Mouse (Mus musculus) intestine, embryonic 14.5 days (tissue): Measurements from ENCODE around the gene Il20rb. TPM values are rescaled to one million over a fixed set of nuclear protein-coding genes. Genes with fewer than 3 reads are reported as not detected.

Experiments
- ATAC-seq: fragments of 200-750 bp; cut with Nextera tagmentation; replicated peaks from 2 replicates; pipeline ENCODE4 v1.8.0; 2017; ENCODE audit warnings: low read depth, moderate number of reproducible peaks, moderate TSS enrichment, moderate library complexity; ENCODE audit not compliant: low FRiP score, low TSS enrichment
- DNase-seq: peaks from one replicate; pipeline ENCODE4 v3.0.0-alpha.2; 2018; ENCODE audit warnings: low spot score
- H3K27ac ChIP-seq: fragments of 300-500 bp; sonication (generic); 2 replicates; pipeline ENCODE4 v1.5.1; 2014; ENCODE audit warnings: low read depth, mild to moderate bottlenecking, control low read depth
- H3K27me3 ChIP-seq: fragments of 300-500 bp; sonication (generic); replicated peaks from 2 replicates; pipeline ENCODE4 v1.6.1; 2014; ENCODE audit warnings: low read length, control low read depth; ENCODE audit not compliant: control insufficient read depth, insufficient read depth
- H3K36me3 ChIP-seq: fragments of 300-500 bp; sonication (generic); 2 replicates; pipeline ENCODE4 v1.6.1; 2014; ENCODE audit warnings: low read length, control low read depth; ENCODE audit not compliant: control insufficient read depth, insufficient read depth
- H3K4me1 ChIP-seq: fragments of 300-500 bp; sonication (generic); replicated peaks from 2 replicates; pipeline ENCODE4 v1.6.1; 2014; ENCODE audit warnings: low read length, control low read depth, mixed read lengths; ENCODE audit not compliant: control insufficient read depth, insufficient read depth
- H3K4me2 ChIP-seq: fragments of 300-500 bp; sonication (generic); 2 replicates; pipeline ENCODE4 v1.6.1; 2014; ENCODE audit warnings: low read length
- H3K4me3 ChIP-seq: fragments of 300-500 bp; sonication (generic); 2 replicates; pipeline ENCODE4 v1.5.1; 2014; ENCODE audit warnings: low read depth, low read length, control low read depth, mixed read lengths
- H3K9ac ChIP-seq: fragments of 300-500 bp; sonication (generic); 2 replicates; pipeline ENCODE4 v1.6.1; 2014; ENCODE audit warnings: mild to moderate bottlenecking, low read length
- H3K9me3 ChIP-seq: fragments of 300-500 bp; sonication (generic); 2 replicates; pipeline ENCODE4 v1.6.1; 2016; ENCODE audit warnings: low read length, control low read depth; ENCODE audit not compliant: control insufficient read depth
- WGBS: fragments of 180-500 bp; shearing (Covaris S2); extraction: QIAGEN DNeasy Blood & Tissue Kit; methylation state at CpG from one replicate; pipeline ENCODE4 v1.1.7; 2014; 5-methylcytosine and 5-hydroxymethylcytosine counted together
- polyA plus RNA-seq: library from polyadenylated mRNA; unstranded; fragments of >200 nt; fragmentation: Nextera tagmentation; extraction: Ambion mirVana; gene quantifications from 2 replicates; pipeline ENCODE4 v1.2.1, GENCODE M21; 2014

Gene Il20rb
- polyA plus RNA-seq, 1 experiment from 2014 or later: 1.5 TPM

GRCm38 (mm10) chr9:100466743-100467142, 19.8 kb downstream of the Il20rb start:
- Histone ChIP-seq H3K4me1 (no peaks in the 10 kb centered on the region; the same call in 1 of the 2 replicates), H3K9ac (no peak overlapping the region), H3K4me2 (no peak overlapping the region), H3K27ac (no peak overlapping the region), H3K27me3 (no peaks in the 10 kb centered on the region), H3K36me3 (no peaks in the 10 kb centered on the region), H3K4me3 (no peak overlapping the region), H3K9me3 (no peaks in the 10 kb centered on the region)
- ATAC-seq: no peak
- 71% methylated on average over 3 of the region's 3 CpGs for WGBS
- no peak for DNase-seq

GRCm38 (mm10) chr9:100465988-100466387, 20.6 kb downstream of the Il20rb start:
- Histone ChIP-seq H3K36me3 (no peaks in the 10 kb centered on the region), H3K4me2 (no peak overlapping the region), H3K27me3 (no peaks in the 10 kb centered on the region), H3K4me3 (no peak overlapping the region), H3K9me3 (no peaks in the 10 kb centered on the region), H3K9ac (no peak overlapping the region), H3K27ac (no peak overlapping the region), H3K4me1 (no peaks in the 10 kb centered on the region; the same call in 1 of the 2 replicates)
- ATAC-seq (no peak), DNase-seq (no peak)
- WGBS: 93% methylated on average over 9 of the region's 9 CpGs

- Histone ChIP-seq H3K36me3 (no peaks in the 10 kb centered on the region), H3K4me2 (no peak overlapping the region), H3K27me3 (no peaks in the 10 kb centered on the region), H3K27ac (no peak overlapping the region), H3K9ac (no peak overlapping the region), H3K4me3 (no peak overlapping the region), H3K4me1 (no peaks in the 10 kb centered on the region), H3K9me3 (no peaks in the 10 kb centered on the region)
- WGBS: 92% methylated on average over 5 of the region's 5 CpGs
- DNase-seq (no peak), ATAC-seq (no peak)
Measured at GRCm38 (mm10) chr9:100465380-100465779, 21.2 kb downstream of the Il20rb start.

- Histone ChIP-seq H3K4me2 (no peak overlapping the region), H3K9ac (no peak overlapping the region), H3K4me1 (no peaks in the 10 kb centered on the region), H3K9me3 (no peaks in the 10 kb centered on the region), H3K27me3 (no peaks in the 10 kb centered on the region), H3K27ac (no peak overlapping the region), H3K36me3 (peaks cover 2% of the 10 kb centered on the region; the same call in 1 of the 2 replicates), H3K4me3 (no peak overlapping the region)
- DNase-seq (no peak), ATAC-seq (no peak)
- 60% methylated on average over 2 of the region's 2 CpGs for WGBS
Measured at GRCm38 (mm10) chr9:100463771-100464170, 22.8 kb downstream of the Il20rb start.

- H3K27me3 ChIP-seq: no peaks in the 10 kb centered on the region
- H3K27ac ChIP-seq: no peak overlapping the region
- 91% methylated on average over 4 of the region's 4 CpGs for WGBS
- no peak for DNase-seq
- H3K9me3 ChIP-seq: no peaks in the 10 kb centered on the region
- no peak overlapping the region for H3K4me3 ChIP-seq
- H3K4me1 ChIP-seq: no peaks in the 10 kb centered on the region
- no peak overlapping the region for H3K9ac ChIP-seq
- no peak overlapping the region for H3K4me2 ChIP-seq
- ATAC-seq: no peak
- H3K36me3 ChIP-seq: peaks cover 8% of the 10 kb centered on the region; the same call in 1 of the 2 replicates
Measured at GRCm38 (mm10) chr9:100462098-100462497, 24.5 kb downstream of the Il20rb start.

GRCm38 (mm10) chr9:100461671-100462070, 24.9 kb downstream of the Il20rb start:
- H3K27ac ChIP-seq: no peak overlapping the region
- peaks cover 8% of the 10 kb centered on the region; the same call in 1 of the 2 replicates for H3K36me3 ChIP-seq
- H3K4me1 ChIP-seq: no peaks in the 10 kb centered on the region
- H3K9me3 ChIP-seq: no peaks in the 10 kb centered on the region
- H3K4me3 ChIP-seq: no peak overlapping the region
- DNase-seq: no peak
- no peak for ATAC-seq
- H3K4me2 ChIP-seq: no peak overlapping the region
- H3K27me3 ChIP-seq: no peaks in the 10 kb centered on the region
- 91% methylated on average over 9 of the region's 9 CpGs for WGBS
- no peak overlapping the region for H3K9ac ChIP-seq

GRCm38 (mm10) chr9:100460203-100460602, 26.4 kb downstream of the Il20rb start:
- H3K9ac ChIP-seq: no peak overlapping the region
- no peaks in the 10 kb centered on the region for H3K27me3 ChIP-seq
- DNase-seq (no peak), ATAC-seq (no peak)
- H3K9me3 ChIP-seq: no peaks in the 10 kb centered on the region
- H3K27ac ChIP-seq: no peak overlapping the region
- H3K36me3 ChIP-seq: peaks cover 8% of the 10 kb centered on the region; the same call in 1 of the 2 replicates
- 93% methylated on average over 9 of the region's 9 CpGs for WGBS
- no peak overlapping the region for H3K4me3 ChIP-seq
- H3K4me1 ChIP-seq: no peaks in the 10 kb centered on the region
- H3K4me2 ChIP-seq: no peak overlapping the region

- DNase-seq (no peak), ATAC-seq (no peak)
- Histone ChIP-seq H3K27ac (no peak overlapping the region), H3K4me2 (no peak overlapping the region), H3K9me3 (no peaks in the 10 kb centered on the region), H3K9ac (no peak overlapping the region), H3K4me3 (no peak overlapping the region), H3K36me3 (peaks cover 8% of the 10 kb centered on the region; the same call in 1 of the 2 replicates), H3K4me1 (no peaks in the 10 kb centered on the region), H3K27me3 (no peaks in the 10 kb centered on the region)
- WGBS: 70% methylated on average over 17 of the region's 17 CpGs
Measured at GRCm38 (mm10) chr9:100457971-100458681, 28.5 kb downstream of the Il20rb start.

- Histone ChIP-seq H3K36me3 (peaks cover 8% of the 10 kb centered on the region; the same call in 1 of the 2 replicates), H3K27ac (no peak overlapping the region), H3K4me2 (peak overlapping the region; percentile 85), H3K27me3 (no peaks in the 10 kb centered on the region), H3K9ac (peak overlapping the region; percentile 47), H3K4me3 (peak overlapping the region; percentile 40), H3K4me1 (no peaks in the 10 kb centered on the region), H3K9me3 (no peaks in the 10 kb centered on the region)
- WGBS: 16% methylated on average over 9 of the region's 9 CpGs
- ATAC-seq (no peak), DNase-seq (no peak)
Measured at GRCm38 (mm10) chr9:100454664-100454993, 32.0 kb downstream of the Il20rb start.
